Mouse (Mus musculus): ENCODE data around the gene Agbl4. TPM values are rescaled to one million over a fixed set of nuclear protein-coding genes. Genes with fewer than 3 reads are reported as not detected.

The Agbl4 gene
- total RNA-seq, 1 experiment = not detected

DNA sequence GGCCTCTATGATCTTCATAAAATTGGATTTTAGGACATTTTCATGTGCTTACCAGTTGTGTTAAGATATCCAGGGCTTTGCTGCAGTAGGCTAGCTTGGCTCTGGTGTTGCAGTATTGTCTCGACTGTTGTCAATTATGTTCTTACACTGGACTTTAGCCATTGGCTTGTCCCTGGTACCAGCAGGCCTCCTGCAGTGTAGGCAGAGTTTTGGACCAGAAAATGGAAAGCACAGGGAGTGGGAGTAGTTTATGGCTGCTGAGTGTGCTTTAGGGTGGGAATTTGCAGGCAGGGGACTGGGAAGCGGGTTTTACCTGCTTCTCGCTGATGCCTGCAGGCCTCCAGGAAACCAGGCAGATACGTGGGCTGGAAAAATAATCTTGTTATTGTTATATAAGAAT is 132.3 kb downstream of the Agbl4 start:
- no peak overlapping the region for H3K4me3 ChIP-seq (ENCODE audit: insufficient read depth in 1 of 2, low read depth in 1 of 2, low read length in 2 of 2, poor library complexity in 1 of 2, severe bottlenecking in 1 of 2)
- DNase-seq (ENCODE audit: low read depth, low spot score) = no peak
- no peaks in the 10 kb centered on the region for H3K36me3 ChIP-seq (ENCODE audit: control insufficient read depth, insufficient read depth, low read length, poor library complexity, severe bottlenecking)
- in situ Hi-C loops (cut with MboI; ENCODE audit: low sequenced_read_pairs in 2 of 2, unreplicated experiment in 2 of 2) = no loop called here
- no peak overlapping the region for H3K9ac ChIP-seq (ENCODE audit: insufficient read depth, low read depth, low read length, poor library complexity, severe bottlenecking)
- H3K27ac ChIP-seq (ENCODE audit: insufficient read depth, low read depth, low read length, poor library complexity, severe bottlenecking) = no peak overlapping the region
- TF ChIP-seq ZNF384 (IDR thresholded peaks at IDR 0.05; ENCODE audit: low read depth, low read length) (no peak), MAFK (IDR thresholded peaks at IDR 0.05; ENCODE audit: insufficient read depth, low read depth, low read length) (no peak), ZC3H11A (IDR thresholded peaks at IDR 0.05; ENCODE audit: borderline replicate concordance, low read depth, low read length) (no peak), CHD2 (IDR thresholded peaks at IDR 0.05; ENCODE audit: low read depth, low read length) (no peak), HCFC1 (IDR thresholded peaks at IDR 0.05; ENCODE audit: borderline replicate concordance, insufficient read depth, low read length) (no peak)
- no peaks in the 10 kb centered on the region for H3K4me1 ChIP-seq (ENCODE audit: control insufficient read depth in 2 of 2, insufficient read depth in 2 of 2, low read length in 2 of 2, poor library complexity in 1 of 2)
- H3K9me3 ChIP-seq (ENCODE audit: control insufficient read depth, insufficient read depth, low read depth, low read length) = no peaks in the 10 kb centered on the region

DNA sequence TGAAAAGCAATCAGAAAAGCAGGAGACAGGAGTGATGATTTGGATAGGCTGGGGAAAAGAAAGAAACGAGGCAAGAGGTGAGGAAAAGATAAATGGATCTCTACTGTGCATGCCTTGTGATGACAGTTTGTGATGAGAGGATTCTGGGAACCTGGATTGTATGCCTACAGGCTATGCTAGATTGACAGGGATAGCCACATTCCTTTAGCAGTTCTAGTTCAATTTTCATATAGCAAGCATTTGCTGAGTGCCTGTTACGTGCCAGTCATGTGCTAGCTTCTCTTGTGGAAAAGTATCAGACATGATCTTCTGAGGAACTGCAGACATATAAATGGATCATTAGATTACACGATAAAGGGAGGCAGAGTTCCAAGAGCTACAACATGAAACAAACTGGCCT is 151.8 kb downstream of the Agbl4 start:
- H3K9ac ChIP-seq (ENCODE audit: insufficient read depth, low read depth, low read length, poor library complexity, severe bottlenecking) = no peak overlapping the region
- in situ Hi-C loops (cut with MboI; ENCODE audit: low sequenced_read_pairs in 2 of 2, unreplicated experiment in 2 of 2) = no loop called here
- TF ChIP-seq MAFK (IDR thresholded peaks at IDR 0.05; ENCODE audit: insufficient read depth, low read depth, low read length) (no peak), CHD2 (IDR thresholded peaks at IDR 0.05; ENCODE audit: low read depth, low read length) (no peak), HCFC1 (IDR thresholded peaks at IDR 0.05; ENCODE audit: borderline replicate concordance, insufficient read depth, low read length) (no peak), ZC3H11A (IDR thresholded peaks at IDR 0.05; ENCODE audit: borderline replicate concordance, low read depth, low read length) (no peak), ZNF384 (IDR thresholded peaks at IDR 0.05; ENCODE audit: low read depth, low read length) (no peak)
- no peaks in the 10 kb centered on the region for H3K4me1 ChIP-seq (ENCODE audit: control insufficient read depth in 2 of 2, insufficient read depth in 2 of 2, low read length in 2 of 2, poor library complexity in 1 of 2)
- no peak overlapping the region for H3K27ac ChIP-seq (ENCODE audit: insufficient read depth, low read depth, low read length, poor library complexity, severe bottlenecking)
- no peak overlapping the region for H3K4me3 ChIP-seq (ENCODE audit: insufficient read depth in 1 of 2, low read depth in 1 of 2, low read length in 2 of 2, poor library complexity in 1 of 2, severe bottlenecking in 1 of 2)
- no peaks in the 10 kb centered on the region for H3K9me3 ChIP-seq (ENCODE audit: control insufficient read depth, insufficient read depth, low read depth, low read length)
- no peaks in the 10 kb centered on the region for H3K36me3 ChIP-seq (ENCODE audit: control insufficient read depth, insufficient read depth, low read length, poor library complexity, severe bottlenecking)
- DNase-seq (ENCODE audit: low read depth, low spot score) = no peak

DNA sequence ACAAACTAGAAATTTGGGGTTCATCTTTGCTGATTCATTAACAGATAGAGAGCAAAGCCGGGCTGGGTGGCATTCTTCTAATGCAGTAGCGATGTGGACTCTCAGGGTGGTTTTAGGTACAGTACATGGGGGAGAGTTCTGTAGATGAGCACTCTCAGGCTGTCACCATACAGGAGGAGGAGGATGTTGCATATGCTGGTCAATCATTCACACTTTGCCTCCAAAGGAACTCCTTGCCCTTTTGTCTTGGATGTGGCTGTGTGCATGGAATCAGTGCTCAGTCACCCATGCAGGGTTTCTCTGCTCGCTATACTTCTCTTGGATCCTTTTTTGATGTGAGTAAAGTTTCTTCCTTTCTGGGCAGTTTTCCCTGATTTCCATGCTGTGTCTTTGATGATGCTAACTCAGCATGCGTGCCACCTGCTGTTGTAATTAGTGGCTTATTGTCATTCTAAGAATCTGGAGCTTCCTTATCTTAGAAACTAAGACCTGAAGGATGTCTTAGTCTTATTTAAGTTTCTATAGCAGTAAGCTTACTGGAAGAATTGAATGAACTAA is 200.3 kb downstream of the Agbl4 start:
- no peaks in the 10 kb centered on the region for H3K9me3 ChIP-seq (ENCODE audit: control insufficient read depth, insufficient read depth, low read depth, low read length)
- peak; percentile 22 for DNase-seq (ENCODE audit: low read depth, low spot score)
- H3K4me1 ChIP-seq (ENCODE audit: control insufficient read depth in 2 of 2, insufficient read depth in 2 of 2, low read length in 2 of 2, poor library complexity in 1 of 2) = 0 out of 4 replicates have a peak, but pooled peaks cover 0 to 3% of the 10 kb centered on the region in 2 experiments
- no peak overlapping the region for H3K4me3 ChIP-seq (ENCODE audit: insufficient read depth in 1 of 2, low read depth in 1 of 2, low read length in 2 of 2, poor library complexity in 1 of 2, severe bottlenecking in 1 of 2)
- H3K27ac ChIP-seq (ENCODE audit: insufficient read depth, low read depth, low read length, poor library complexity, severe bottlenecking) = no peak overlapping the region
- no peak overlapping the region for H3K9ac ChIP-seq (ENCODE audit: insufficient read depth, low read depth, low read length, poor library complexity, severe bottlenecking)
- TF ChIP-seq ZNF384 (IDR thresholded peaks at IDR 0.05; ENCODE audit: low read depth, low read length) (no peak), CHD2 (IDR thresholded peaks at IDR 0.05; ENCODE audit: low read depth, low read length) (no peak)
- no peaks in the 10 kb centered on the region for H3K36me3 ChIP-seq (ENCODE audit: control insufficient read depth, insufficient read depth, low read length, poor library complexity, severe bottlenecking)
- in situ Hi-C loops (cut with MboI; ENCODE audit: low sequenced_read_pairs in 2 of 2, unreplicated experiment in 2 of 2) = no loop called here

DNA sequence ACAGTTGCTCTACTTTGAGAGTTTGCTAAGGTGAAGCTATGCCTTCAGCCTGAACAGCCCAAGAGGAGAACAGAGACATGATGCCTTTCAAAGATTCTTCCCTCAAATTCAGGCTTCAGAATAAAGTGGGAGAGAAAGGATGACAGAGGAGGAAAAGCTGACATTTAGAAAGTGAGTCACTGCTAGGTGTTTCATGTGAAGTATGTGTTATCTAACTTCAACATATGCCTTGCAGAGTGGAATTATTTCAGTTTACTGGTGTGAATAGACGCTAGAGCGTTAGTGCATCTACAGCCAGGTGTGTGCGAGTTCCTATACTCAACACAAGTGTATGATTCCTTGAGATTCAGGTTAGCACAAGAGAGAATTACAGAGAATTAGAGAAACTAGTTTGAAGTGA is 244.0 kb downstream of the Agbl4 start:
- no peak overlapping the region for H3K9ac ChIP-seq (ENCODE audit: insufficient read depth, low read depth, low read length, poor library complexity, severe bottlenecking)
- in situ Hi-C loops (cut with MboI; ENCODE audit: low sequenced_read_pairs in 2 of 2, unreplicated experiment in 2 of 2) = no loop called here
- no peak overlapping the region for H3K27ac ChIP-seq (ENCODE audit: insufficient read depth, low read depth, low read length, poor library complexity, severe bottlenecking)
- no peaks in the 10 kb centered on the region for H3K9me3 ChIP-seq (ENCODE audit: control insufficient read depth, insufficient read depth, low read depth, low read length)
- TF ChIP-seq ZNF384 (IDR thresholded peaks at IDR 0.05; ENCODE audit: low read depth, low read length) (no peak), HCFC1 (IDR thresholded peaks at IDR 0.05; ENCODE audit: borderline replicate concordance, insufficient read depth, low read length) (no peak), CHD2 (IDR thresholded peaks at IDR 0.05; ENCODE audit: low read depth, low read length) (no peak), ZC3H11A (IDR thresholded peaks at IDR 0.05; ENCODE audit: borderline replicate concordance, low read depth, low read length) (no peak), MAFK (IDR thresholded peaks at IDR 0.05; ENCODE audit: insufficient read depth, low read depth, low read length) (no peak)
- H3K4me3 ChIP-seq (ENCODE audit: insufficient read depth in 1 of 2, low read depth in 1 of 2, low read length in 2 of 2, poor library complexity in 1 of 2, severe bottlenecking in 1 of 2) = no peak overlapping the region
- H3K36me3 ChIP-seq (ENCODE audit: control insufficient read depth, insufficient read depth, low read length, poor library complexity, severe bottlenecking) = no peaks in the 10 kb centered on the region
- H3K4me1 ChIP-seq (ENCODE audit: control insufficient read depth in 2 of 2, insufficient read depth in 2 of 2, low read length in 2 of 2, poor library complexity in 1 of 2) = no peaks in the 10 kb centered on the region
- DNase-seq (ENCODE audit: low read depth, low spot score) = no peak

DNA sequence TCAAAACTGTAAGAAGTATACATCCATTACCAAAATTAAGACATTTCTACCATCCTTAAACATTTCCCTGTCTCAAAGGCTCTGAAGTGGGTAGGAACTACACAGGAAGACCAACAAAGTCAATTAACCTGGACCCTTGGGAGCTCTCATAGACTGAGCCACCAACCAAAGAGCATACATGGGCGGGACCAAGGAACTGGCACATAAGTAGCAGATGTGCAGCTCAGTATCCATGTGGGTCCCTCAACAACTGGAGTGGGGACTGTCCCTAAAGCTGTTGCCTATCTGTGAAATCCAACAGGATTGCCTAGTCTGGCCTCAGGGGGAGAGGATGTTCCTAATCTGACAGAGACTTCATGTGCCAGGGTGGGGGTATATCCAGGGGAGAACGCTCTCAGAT is 265.5 kb downstream of the Agbl4 start:
- Histone ChIP-seq H3K27ac (ENCODE audit: insufficient read depth, low read depth, low read length, poor library complexity, severe bottlenecking) (no peak overlapping the region), H3K4me1 (ENCODE audit: control insufficient read depth in 2 of 2, insufficient read depth in 2 of 2, low read length in 2 of 2, poor library complexity in 1 of 2) (no peaks in the 10 kb centered on the region), H3K4me3 (ENCODE audit: insufficient read depth in 1 of 2, low read depth in 1 of 2, low read length in 2 of 2, poor library complexity in 1 of 2, severe bottlenecking in 1 of 2) (no peak overlapping the region), H3K9ac (ENCODE audit: insufficient read depth, low read depth, low read length, poor library complexity, severe bottlenecking) (no peak overlapping the region), H3K36me3 (ENCODE audit: control insufficient read depth, insufficient read depth, low read length, poor library complexity, severe bottlenecking) (no peaks in the 10 kb centered on the region), H3K9me3 (ENCODE audit: control insufficient read depth, insufficient read depth, low read depth, low read length) (no peaks in the 10 kb centered on the region)
- no peak for DNase-seq (ENCODE audit: low read depth, low spot score)
- in situ Hi-C loops (cut with MboI; ENCODE audit: low sequenced_read_pairs in 2 of 2, unreplicated experiment in 2 of 2) = no loop called here
- TF ChIP-seq MAFK (IDR thresholded peaks at IDR 0.05; ENCODE audit: insufficient read depth, low read depth, low read length) (no peak), ZNF384 (IDR thresholded peaks at IDR 0.05; ENCODE audit: low read depth, low read length) (no peak), HCFC1 (IDR thresholded peaks at IDR 0.05; ENCODE audit: borderline replicate concordance, insufficient read depth, low read length) (no peak), CHD2 (IDR thresholded peaks at IDR 0.05; ENCODE audit: low read depth, low read length) (no peak), ZC3H11A (IDR thresholded peaks at IDR 0.05; ENCODE audit: borderline replicate concordance, low read depth, low read length) (no peak)

Data from ES-E14 (cell line).